Mouse (Mus musculus) kidney, postnatal 0 days (tissue): ENCODE data around the gene Crk. TPM values are rescaled to one million over a fixed set of nuclear protein-coding genes. Genes with fewer than 3 reads are reported as not detected.
"Not testable (repeated sequence)": the region's sequence is repeated elsewhere in the genome, so short reads cannot be mapped to it uniquely, and the experiment has no call there.

ENCODE experiments used
- ATAC-seq: fragments of 200-750 bp; cut with Nextera tagmentation; replicated peaks from 2 replicates; pipeline ENCODE4 v1.8.0; 2017; ENCODE audit warnings: low read depth, moderate number of reproducible peaks, moderate TSS enrichment, moderate library complexity; ENCODE audit not compliant: low FRiP score
- DNase-seq: peaks from one replicate; pipeline ENCODE4 v3.0.0-alpha.2; 2016; ENCODE audit warnings: low spot score
- H3K27ac ChIP-seq: fragments of 300-500 bp; sonication (generic); 2 replicates; pipeline ENCODE4 v1.5.1; 2014; ENCODE audit warnings: mild to moderate bottlenecking
- H3K27me3 ChIP-seq: fragments of 300-500 bp; sonication (generic); 2 replicates; pipeline ENCODE4 v1.6.1; 2014; ENCODE audit warnings: low read length, mixed read lengths; ENCODE audit not compliant: insufficient read depth
- H3K36me3 ChIP-seq: fragments of 300-500 bp; sonication (generic); 2 replicates; pipeline ENCODE4 v1.6.1; 2014; ENCODE audit warnings: low read length, mixed read lengths; ENCODE audit not compliant: insufficient read depth
- H3K4me1 ChIP-seq: fragments of 300-500 bp; sonication (generic); replicated peaks from 2 replicates; pipeline ENCODE4 v1.6.1; 2014; ENCODE audit warnings: antibody characterized with exemption, low read length, mixed read lengths; ENCODE audit not compliant: insufficient read depth
- H3K4me2 ChIP-seq: fragments of 300-500 bp; sonication (generic); 2 replicates; pipeline ENCODE4 v1.6.1; 2014; ENCODE audit warnings: mild to moderate bottlenecking, low read length, moderate library complexity, mixed read lengths
- H3K4me3 ChIP-seq: fragments of 300-500 bp; sonication (generic); replicated peaks from 2 replicates; pipeline ENCODE4 v1.5.1; 2014; ENCODE audit warnings: low read depth, low read length
- H3K9ac ChIP-seq: fragments of 300-500 bp; sonication (generic); 2 replicates; pipeline ENCODE4 v1.6.1; 2014; ENCODE audit warnings: low read depth, low read length
- H3K9me3 ChIP-seq: fragments of 300-500 bp; sonication (generic); replicated peaks from 2 replicates; pipeline ENCODE4 v1.6.1; 2016; ENCODE audit warnings: low read length, inconsistent platforms, mixed read lengths
- CTCF ChIP-seq: IDR thresholded peaks from 2 replicates; pipeline ENCODE4 v1.5.1; 2016; ENCODE audit warnings: antibody characterized with exemption, low read depth, mild to moderate bottlenecking, moderate library complexity
- WGBS: fragments of 180-500 bp; shearing (Covaris S2); extraction: QIAGEN DNeasy Blood & Tissue Kit; methylation state at CpG from one replicate; pipeline ENCODE4 v1.1.7; 2014; 5-methylcytosine and 5-hydroxymethylcytosine counted together
- polyA plus RNA-seq: library from polyadenylated mRNA; unstranded; fragments of >200 nt; fragmentation: Nextera tagmentation; extraction: Ambion mirVana; gene quantifications from 2 replicates; pipeline ENCODE4 v1.2.1, GENCODE M21; 2015

Crk gene
- polyA plus RNA-seq, 1 experiment from 2014 or later: 112 TPM

DNA sequence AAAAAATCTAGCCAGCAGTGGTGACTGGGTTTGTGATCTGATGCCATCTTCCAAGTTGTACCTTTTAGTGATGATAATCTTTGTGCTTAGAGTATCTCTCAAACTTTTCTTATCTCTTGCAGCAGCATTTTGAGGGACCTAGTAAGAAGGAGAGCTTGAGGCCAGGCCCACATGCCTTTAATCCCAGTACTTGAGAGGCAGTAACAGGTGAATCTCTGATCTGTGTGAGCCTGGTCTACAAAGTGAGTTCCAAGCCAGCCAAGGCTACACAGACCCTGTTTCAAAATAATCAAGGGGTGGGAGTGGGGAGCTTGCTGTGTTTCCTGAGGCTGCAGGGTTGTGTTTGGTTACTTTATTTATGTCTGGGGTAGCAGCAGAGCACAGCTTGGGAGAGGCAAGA lies 12.0 kb downstream of the Crk start:
- no peak for TF ChIP-seq CTCF
- no peak overlapping the region for H3K4me3 ChIP-seq
- ATAC-seq (no peak), DNase-seq (no peak)
- H3K36me3 ChIP-seq: peaks cover 18% of the 10 kb centered on the region; the same call in 1 of the 2 replicates
- no peaks in the 10 kb centered on the region for H3K9me3 ChIP-seq
- no peak overlapping the region for H3K9ac ChIP-seq
- H3K27ac ChIP-seq: no peak overlapping the region
- H3K27me3 ChIP-seq: no peaks in the 10 kb centered on the region
- 0 out of 2 replicates have a peak, but pooled peaks cover 6% of the 10 kb centered on the region for H3K4me1 ChIP-seq
- no peak overlapping the region for H3K4me2 ChIP-seq

DNA sequence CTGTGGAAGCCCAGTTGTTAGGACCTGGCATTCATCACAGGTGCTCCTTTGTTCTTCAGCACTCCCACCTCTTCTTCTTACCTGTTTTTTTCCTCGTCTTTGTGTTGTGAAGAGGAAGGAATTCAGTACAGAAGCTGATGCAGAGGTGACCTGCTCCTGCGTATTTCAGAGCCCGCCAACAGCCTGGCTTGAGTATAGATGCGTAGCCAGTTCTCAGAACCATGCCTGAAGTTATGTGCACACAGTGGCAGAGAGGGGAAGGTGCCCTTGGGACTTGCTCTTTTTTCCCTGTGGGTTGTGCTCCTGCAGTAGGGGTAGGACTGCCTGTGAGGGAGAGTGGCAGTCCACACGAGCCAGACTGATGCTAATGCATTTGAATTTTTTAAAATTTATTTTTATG lies 14.5 kb downstream of the Crk start:
- DNase-seq: no peak
- Histone ChIP-seq H3K4me3 (no peak overlapping the region), H3K4me1 (no peaks in the 10 kb centered on the region), H3K9ac (no peak overlapping the region), H3K4me2 (no peak overlapping the region), H3K27ac (no peak overlapping the region), H3K9me3 (no peaks in the 10 kb centered on the region), H3K27me3 (no peaks in the 10 kb centered on the region), H3K36me3 (peaks cover 40% of the 10 kb centered on the region)
- 93% methylated on average over 5 of the region's 5 CpGs for WGBS
- no peak for TF ChIP-seq CTCF
- no peak for ATAC-seq

DNA sequence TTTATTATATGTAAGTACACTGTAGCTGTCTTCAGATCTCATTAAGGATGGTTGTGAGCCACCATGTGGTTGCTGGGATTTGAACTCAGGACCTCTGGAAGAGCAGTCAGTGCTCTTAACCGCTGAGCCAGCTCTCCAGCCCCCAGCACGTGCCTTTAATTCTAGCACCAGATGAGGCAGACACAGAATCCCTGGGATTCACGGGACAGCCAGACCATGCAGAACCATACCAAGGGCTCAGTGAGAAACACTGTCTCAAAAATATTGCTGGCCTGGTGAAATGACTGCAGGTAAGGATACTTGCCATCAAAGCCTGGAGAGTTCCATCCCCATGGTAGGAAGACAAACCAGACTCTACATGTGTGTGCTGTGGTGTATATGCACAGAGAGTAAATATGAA lies 18.4 kb downstream of the Crk start:
- WGBS: 91% methylated on average over 3 of the region's 3 CpGs
- DNase-seq, H3K4me3 ChIP-seq, H3K9me3 ChIP-seq, H3K27ac ChIP-seq, H3K9ac ChIP-seq, H3K27me3 ChIP-seq, H3K4me1 ChIP-seq, H3K4me2 ChIP-seq, ATAC-seq: not testable (repeated sequence)
- H3K36me3 ChIP-seq: peaks cover 46% of the 10 kb centered on the region

DNA sequence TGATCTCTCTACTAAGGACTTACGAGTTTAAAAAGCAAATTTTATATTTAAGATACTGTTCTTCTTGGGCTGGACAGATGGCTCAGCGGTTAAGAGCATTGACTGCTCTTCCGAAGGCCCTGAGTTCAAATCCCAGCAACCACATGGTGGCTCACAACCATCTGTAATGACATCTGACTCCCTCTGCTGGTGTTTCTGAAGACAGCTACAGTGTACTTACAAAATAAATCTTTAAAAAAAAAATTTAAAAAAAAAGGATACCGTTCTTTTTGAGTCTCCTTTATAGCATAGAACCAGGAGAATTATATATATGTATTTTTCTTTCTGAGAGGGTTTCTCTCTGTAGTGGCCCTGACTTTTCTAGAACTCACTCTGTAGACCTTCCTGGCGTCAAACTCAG lies 21.5 kb downstream of the Crk start:
- H3K4me1 ChIP-seq: no peaks in the 10 kb centered on the region
- H3K4me2 ChIP-seq: no peak overlapping the region
- ATAC-seq (no peak), DNase-seq (no peak)
- H3K9ac ChIP-seq: no peak overlapping the region
- H3K27me3 ChIP-seq: no peaks in the 10 kb centered on the region
- no peak overlapping the region for H3K4me3 ChIP-seq
- H3K27ac ChIP-seq: no peak overlapping the region
- WGBS: 92% methylated on average over 5 of the region's 5 CpGs
- no peaks in the 10 kb centered on the region for H3K9me3 ChIP-seq
- H3K36me3 ChIP-seq: peaks cover 47% of the 10 kb centered on the region
- peak; percentile 25; the same call in 1 of the 2 replicates for TF ChIP-seq CTCF

DNA sequence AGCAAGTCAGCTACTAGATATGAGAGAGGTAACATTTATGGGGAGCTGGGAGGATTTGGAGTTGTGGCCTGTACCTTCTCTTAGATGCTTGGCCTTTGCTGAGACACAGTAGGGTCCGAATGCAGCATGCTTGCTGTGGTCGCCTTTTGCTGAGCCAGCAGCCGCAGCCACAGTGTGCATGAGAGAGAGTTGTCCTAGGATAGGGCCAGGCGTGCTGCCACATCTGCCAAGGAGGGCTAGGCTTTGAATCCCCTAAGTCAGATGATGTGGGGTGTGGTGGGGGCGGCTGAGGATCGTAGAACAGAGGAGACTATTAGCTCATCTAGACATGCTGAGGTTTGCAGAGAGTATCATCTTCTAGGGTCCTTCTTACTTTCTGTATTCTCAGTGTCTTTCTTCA lies 23.7 kb downstream of the Crk start:
- H3K4me3 ChIP-seq: no peak overlapping the region
- no peak overlapping the region for H3K9ac ChIP-seq
- ATAC-seq: no peak
- H3K27ac ChIP-seq: no peak overlapping the region
- no peaks in the 10 kb centered on the region for H3K27me3 ChIP-seq
- 89% methylated on average over 6 of the region's 6 CpGs for WGBS
- no peaks in the 10 kb centered on the region for H3K4me1 ChIP-seq
- no peak overlapping the region for H3K4me2 ChIP-seq
- peaks cover 40% of the 10 kb centered on the region for H3K36me3 ChIP-seq
- no peaks in the 10 kb centered on the region for H3K9me3 ChIP-seq
- no peak for TF ChIP-seq CTCF
- no peak for DNase-seq

DNA sequence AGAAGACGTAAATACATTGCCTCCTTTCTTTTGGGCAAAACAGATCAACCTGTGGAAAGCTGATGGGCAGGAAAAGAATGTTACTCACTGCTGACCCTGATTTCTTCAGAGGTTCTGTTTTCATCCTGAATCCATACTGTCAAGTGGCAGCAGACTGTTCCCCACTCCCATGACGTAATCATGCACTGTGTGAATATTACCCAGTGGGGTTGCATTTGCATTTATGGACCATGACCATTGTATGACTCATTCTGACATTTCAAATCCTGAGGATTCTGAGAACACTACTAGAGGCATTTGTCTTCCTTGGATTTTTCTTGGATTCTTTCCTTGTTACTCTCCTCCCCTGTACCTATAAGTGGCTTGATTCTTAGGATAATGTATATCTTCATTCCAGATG lies 24.7 kb downstream of the Crk start:
- 78% methylated on average over 2 of the region's 2 CpGs for whole genome bisulfite sequencing
- Histone ChIP-seq H3K9ac (no peak overlapping the region), H3K27ac (no peak overlapping the region), H3K27me3 (no peaks in the 10 kb centered on the region), H3K9me3 (no peaks in the 10 kb centered on the region), H3K4me1 (no peaks in the 10 kb centered on the region), H3K4me3 (no peak overlapping the region), H3K4me2 (no peak overlapping the region), H3K36me3 (peaks cover 32% of the 10 kb centered on the region)
- no peak for TF ChIP-seq CTCF
- no peak for DNase-seq
- ATAC-seq: no peak

DNA sequence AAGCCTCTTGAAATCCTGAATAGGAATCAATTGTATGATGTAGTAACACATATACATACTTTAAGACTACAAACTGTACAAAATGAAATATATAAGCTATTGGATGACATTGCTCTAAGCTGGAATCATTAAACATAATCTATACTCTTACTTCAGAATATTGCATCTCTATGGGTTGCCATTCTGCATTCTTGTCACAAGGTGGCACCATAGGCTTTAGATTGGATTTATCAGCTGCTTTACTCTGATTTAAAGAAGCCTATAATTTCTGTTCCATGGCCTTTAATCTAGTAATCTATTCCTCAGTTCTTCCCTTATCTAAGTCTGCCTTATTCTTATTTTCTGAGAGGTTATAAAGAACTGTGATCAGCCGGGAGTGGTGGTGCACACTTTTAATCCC lies 34.9 kb downstream of the Crk start:
- WGBS: 89% methylated on average over 1 of the region's 1 CpGs
- no peak for ATAC-seq
- peak; percentile 70 for TF ChIP-seq CTCF
- Histone ChIP-seq H3K4me3 (no peak overlapping the region), H3K27me3 (no peaks in the 10 kb centered on the region), H3K36me3 (no peaks in the 10 kb centered on the region), H3K9ac (no peak overlapping the region), H3K4me1 (no peaks in the 10 kb centered on the region), H3K27ac (no peak overlapping the region), H3K4me2 (no peak overlapping the region), H3K9me3 (no peaks in the 10 kb centered on the region)
- DNase-seq: peak; percentile 29
